Mouse (Mus musculus): ENCODE data around the gene Adipoq.

DNA sequence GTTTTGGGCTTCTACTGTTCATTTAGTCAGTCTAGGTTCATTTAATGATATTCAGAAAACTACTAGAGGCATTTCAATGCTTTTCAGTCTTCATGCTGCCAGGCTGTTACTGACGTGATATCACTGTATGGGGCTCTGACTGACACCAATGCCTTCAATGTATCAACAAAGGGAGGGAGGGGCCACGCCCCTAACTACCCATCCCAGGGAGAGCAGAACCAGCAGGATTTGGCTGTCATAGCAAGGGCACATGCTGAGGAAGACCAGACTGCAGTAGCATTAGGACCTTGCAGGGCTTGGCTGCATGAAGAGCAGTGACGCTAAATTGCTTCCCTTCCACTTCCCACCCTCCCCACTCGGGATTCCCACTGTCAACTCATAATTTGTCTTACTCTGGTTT lies 29.2 kb upstream of the Adipoq start:
- no peak for TF ChIP-seq CTCF (IDR thresholded peaks at IDR 0.05; ENCODE audit: low read depth, low read length)
- TF ChIP-seq POLR2A (IDR thresholded peaks at IDR 0.05; ENCODE audit: extremely low read depth, insufficient read depth, low read length): no peak
